Mouse (Mus musculus) liver, postnatal 0 days (tissue): Measurements from ENCODE around the gene Cacna2d4.

ENCODE experiments used
- CTCF ChIP-seq: sonication (generic); IDR thresholded peaks from 2 replicates; pipeline ENCODE4 v1.5.1; 2016; ENCODE audit warnings: antibody characterized with exemption, low read depth
- EP300 ChIP-seq: IDR thresholded peaks from 2 replicates; pipeline ENCODE4 v1.6.1; 2016; ENCODE audit warnings: antibody characterized with exemption, low read depth, mild to moderate bottlenecking

DNA sequence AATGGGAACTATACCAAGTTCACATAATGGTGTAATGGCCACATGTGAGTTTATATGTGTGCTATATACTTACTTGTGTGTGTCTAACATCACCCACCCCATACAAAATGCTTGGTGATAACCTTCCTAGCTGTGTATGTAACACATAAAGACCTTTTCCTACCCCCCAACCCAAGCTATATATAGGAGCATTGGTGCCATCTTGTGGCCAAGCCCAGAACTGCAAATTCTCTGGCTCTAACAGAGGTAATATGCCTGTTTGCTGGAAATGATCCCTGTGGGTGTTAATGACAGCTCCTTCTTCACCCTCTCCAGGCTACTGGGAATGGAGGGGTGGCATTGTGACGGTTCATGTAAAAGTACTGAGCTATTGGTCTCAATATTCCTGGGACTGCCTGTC lies 111.9 kb downstream of the Cacna2d4 start:
- TF ChIP-seq CTCF: peak; percentile 87
- no peak for TF ChIP-seq EP300
